ENCODE assay signal across 18 mouse cellular contexts in the genomic region with DNA sequence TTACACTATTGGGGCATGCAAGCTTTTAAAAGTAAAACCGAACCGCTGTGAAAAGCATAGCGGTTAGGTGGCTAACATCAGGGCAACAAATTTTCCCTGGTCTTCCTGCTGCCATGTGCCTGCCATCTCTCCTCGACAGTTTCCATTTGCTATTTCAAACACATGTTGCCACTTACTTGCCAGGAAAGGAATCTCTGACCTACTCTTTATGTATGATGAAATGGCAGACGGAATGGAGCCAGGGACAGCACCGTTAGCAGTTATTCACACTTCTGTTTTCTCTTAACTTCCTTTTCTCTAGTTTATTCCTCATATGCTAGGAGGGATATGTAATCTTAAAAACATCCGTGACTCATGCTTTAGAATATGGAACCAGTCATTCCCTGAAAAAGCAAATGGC.
DNase-seq lines count a peak whose midpoint lies in the region; ATAC-seq and TF ChIP-seq lines count a peak whose summit lies in the region.
"Had no signal": no experiment of that assay in that cellular context is flagged by ENCODE, and none has a peak within 500 bp of the region (broad histone marks: within the 10 kb centered on the region; RNA-seq: fewer than 3 reads in every experiment).

No protein-coding gene starts in this region.

- H3K4me3 ChIP-seq in embryonic facial prominence, embryonic 11.5 days (ENCODE audit: low read depth, low read length), result no peak overlapping the region
- H3K4me3 ChIP-seq in embryonic facial prominence, embryonic 10.5 days, result no peak overlapping the region
- no peak overlapping the region for H3K4me3 ChIP-seq in lung, postnatal 0 days (ENCODE audit: low read depth, low read length)
- H3K4me3 ChIP-seq in embryonic facial prominence, embryonic 14.5 days (ENCODE audit: low read depth, low read length), result no peak overlapping the region
- H3K4me3 ChIP-seq: forebrain, embryonic 12.5 days; liver, embryonic 12.5 days had no signal

- ATAC-seq in embryonic facial prominence, embryonic 11.5 days (replicated peaks; ENCODE audit: insufficient number of reproducible peaks, low FRiP score, low TSS enrichment, low read depth), result no peak
- peak; percentile 23; the same call in 1 of the 2 replicates for ATAC-seq in lung, postnatal 0 days
- ATAC-seq in embryonic facial prominence, embryonic 14.5 days (ENCODE audit: low read depth), result no peak
- ATAC-seq: hindbrain, embryonic 16.5 days; liver, embryonic 12.5 days had no signal

- H3K4me1 ChIP-seq in embryonic facial prominence, embryonic 11.5 days (ENCODE audit: control insufficient read depth, insufficient read depth, low read length), result no peaks in the 10 kb centered on the region
- peaks cover 12% of the 10 kb centered on the region for H3K4me1 ChIP-seq in embryonic facial prominence, embryonic 10.5 days
- H3K4me1 ChIP-seq in lung, postnatal 0 days (ENCODE audit: insufficient read depth, low read depth, low read length), result no peaks in the 10 kb centered on the region
- H3K4me1 ChIP-seq in embryonic facial prominence, embryonic 14.5 days (ENCODE audit: control insufficient read depth, insufficient read depth, low read length), result peaks cover 14% of the 10 kb centered on the region
- H3K4me1 ChIP-seq: forebrain, embryonic 12.5 days had no signal

- no peaks in the 10 kb centered on the region for H3K36me3 ChIP-seq in embryonic facial prominence, embryonic 11.5 days (replicated peaks; ENCODE audit: control insufficient read depth, insufficient read depth, low read depth, low read length)
- H3K36me3 ChIP-seq in embryonic facial prominence, embryonic 10.5 days (replicated peaks), result no peaks in the 10 kb centered on the region
- no peaks in the 10 kb centered on the region for H3K36me3 ChIP-seq in lung, postnatal 0 days (ENCODE audit: insufficient read depth, low read length)
- no peaks in the 10 kb centered on the region for H3K36me3 ChIP-seq in embryonic facial prominence, embryonic 14.5 days (ENCODE audit: control insufficient read depth, insufficient read depth, low read length)
- H3K36me3 ChIP-seq: forebrain, embryonic 12.5 days; liver, embryonic 12.5 days had no signal

- no peaks in the 10 kb centered on the region for H3K27me3 ChIP-seq in embryonic facial prominence, embryonic 11.5 days (ENCODE audit: control insufficient read depth, insufficient read depth, low read length)
- H3K27me3 ChIP-seq in embryonic facial prominence, embryonic 10.5 days (replicated peaks; ENCODE audit: low read depth, poor library complexity, severe bottlenecking), result no peaks in the 10 kb centered on the region
- no peaks in the 10 kb centered on the region for H3K27me3 ChIP-seq in lung, postnatal 0 days (replicated peaks; ENCODE audit: insufficient read depth, low read length)
- H3K27me3 ChIP-seq in embryonic facial prominence, embryonic 14.5 days (replicated peaks; ENCODE audit: control insufficient read depth, insufficient read depth, low read length), result no peaks in the 10 kb centered on the region
- H3K27me3 ChIP-seq: forebrain, embryonic 12.5 days; liver, embryonic 12.5 days had no signal

- H3K4me2 ChIP-seq in embryonic facial prominence, embryonic 11.5 days (ENCODE audit: low read depth, low read length), result no peak overlapping the region
- no peak overlapping the region for H3K4me2 ChIP-seq in lung, postnatal 0 days (replicated peaks; ENCODE audit: low read depth, low read length)
- H3K4me2 ChIP-seq in embryonic facial prominence, embryonic 14.5 days (ENCODE audit: low read depth, low read length), result no peak overlapping the region
- H3K4me2 ChIP-seq: forebrain, embryonic 12.5 days; liver, embryonic 12.5 days had no signal

- H3K9ac ChIP-seq in embryonic facial prominence, embryonic 11.5 days (replicated peaks; ENCODE audit: low read length), result no peak overlapping the region
- no peak overlapping the region for H3K9ac ChIP-seq in lung, postnatal 0 days (replicated peaks; ENCODE audit: low read depth)
- no peak overlapping the region for H3K9ac ChIP-seq in embryonic facial prominence, embryonic 14.5 days (ENCODE audit: low read depth, low read length)
- H3K9ac ChIP-seq: forebrain, embryonic 12.5 days; liver, embryonic 12.5 days had no signal

- peak overlapping the region; percentile 13; the same call in 1 of the 2 replicates for H3K27ac ChIP-seq in embryonic facial prominence, embryonic 11.5 days (replicated peaks; ENCODE audit: low read depth, low read length)
- H3K27ac ChIP-seq in embryonic facial prominence, embryonic 10.5 days (replicated peaks), result no peak overlapping the region
- no peak overlapping the region for H3K27ac ChIP-seq in lung, postnatal 0 days (ENCODE audit: low read length)
- H3K27ac ChIP-seq in embryonic facial prominence, embryonic 14.5 days (replicated peaks; ENCODE audit: low read depth, low read length), result peak overlapping the region; percentile 16; the same call in 1 of the 2 replicates
- H3K27ac ChIP-seq: forebrain, embryonic 12.5 days; liver, embryonic 12.5 days had no signal

- peak; percentile 14 for DNase-seq in embryonic facial prominence, embryonic 11.5 days (ENCODE audit: low spot score)
- DNase-seq in embryonic facial prominence, embryonic 10.5 days (ENCODE audit: low spot score), result no peak
- peak; percentile 58 for DNase-seq in lung, postnatal 0 days (ENCODE audit: low spot score)
- DNase-seq in lung, postnatal 14 days, result no peak
- peak; percentile 63 for DNase-seq in embryonic facial prominence, embryonic 14.5 days (ENCODE audit: low spot score)
- DNase-seq in monocyte, adult 2 months (ENCODE audit: low read depth in 1 of 2, low spot score in 2 of 2), result peak; percentile 40 to 48
- no peak for DNase-seq in urinary bladder, postnatal 25 days (ENCODE audit: low spot score)
- no peak for DNase-seq in adrenal gland, postnatal 25 days
- DNase-seq: cerebellum, adult 11-12 months; embryo, embryonic 11 days; heart, postnatal 10 days; kidney, adult 2 months; right cerebral cortex, adult 18-20 months; spleen, adult 18-20 months had no signal

- TF ChIP-seq CTCF in lung, postnatal 0 days (IDR thresholded peaks at IDR 0.05), result no peak

- TF ChIP-seq EP300 in lung, postnatal 0 days (IDR thresholded peaks at IDR 0.05), result no peak

- WGBS in embryonic facial prominence, embryonic 11.5 days, result 71% methylated on average over 7 of the region's 7 CpGs
- WGBS in embryonic facial prominence, embryonic 10.5 days, result 82% methylated on average over 7 of the region's 7 CpGs
- WGBS in lung, postnatal 0 days, result 73% methylated on average over 7 of the region's 7 CpGs
- 60% methylated on average over 7 of the region's 7 CpGs for WGBS in embryonic facial prominence, embryonic 14.5 days

- H3K9me3 ChIP-seq in embryonic facial prominence, embryonic 11.5 days (replicated peaks; ENCODE audit: control insufficient read depth, low read length), result no peaks in the 10 kb centered on the region
- no peaks in the 10 kb centered on the region for H3K9me3 ChIP-seq in embryonic facial prominence, embryonic 10.5 days
- no peaks in the 10 kb centered on the region for H3K9me3 ChIP-seq in lung, postnatal 0 days (ENCODE audit: low read length)
- no peaks in the 10 kb centered on the region for H3K9me3 ChIP-seq in embryonic facial prominence, embryonic 14.5 days (ENCODE audit: control insufficient read depth, low read length)
- H3K9me3 ChIP-seq: forebrain, embryonic 12.5 days; G1E; liver, embryonic 12.5 days had no signal

Comparison
In these comparisons a context has a peak if more than half of its experiments do, and no peak if none do; other contexts are left out.
1. DNase-seq: peak in embryonic facial prominence, embryonic 11.5 days (single experiment), lung, postnatal 0 days (single experiment), embryonic facial prominence, embryonic 14.5 days (single experiment) and monocyte, adult 2 months (2 of 2); none in embryonic facial prominence, embryonic 10.5 days (single experiment), lung, postnatal 14 days (single experiment), urinary bladder, postnatal 25 days (single experiment) and adrenal gland, postnatal 25 days (single experiment).
2. H3K27ac ChIP-seq: peak in embryonic facial prominence, embryonic 11.5 days (single experiment) and embryonic facial prominence, embryonic 14.5 days (single experiment); none in embryonic facial prominence, embryonic 10.5 days (single experiment) and lung, postnatal 0 days (single experiment).